Comparison of ENCODE assay signal across 37 mouse cellular contexts in genomic region chr7:3135606-3136005, GRCm38 (mm10). TPM values are rescaled to one million over a fixed set of nuclear protein-coding genes. Genes with fewer than 3 reads are reported as not detected.
DNase-seq lines count a peak whose midpoint lies in the region; ATAC-seq and TF ChIP-seq lines count a peak whose summit lies in the region.
"Had no signal": no experiment of that assay in that cellular context is flagged by ENCODE, and none has a peak within 500 bp of the region (broad histone marks: within the 10 kb centered on the region; RNA-seq: fewer than 3 reads in every experiment).

No protein-coding gene starts in this region.

- WGBS in forebrain, postnatal 0 days = 81% methylated on average over 4 of the region's 4 CpGs

- H3K4me2 ChIP-seq in forebrain, postnatal 0 days (ENCODE audit: low read depth) = no peak overlapping the region
- H3K4me2 ChIP-seq: embryonic facial prominence, embryonic 12.5 days; embryonic facial prominence, embryonic 15.5 days; forebrain, embryonic 12.5 days; forebrain, embryonic 15.5 days; hindbrain, embryonic 14.5 days had no signal

- ATAC-seq in frontal cortex, adult (ENCODE audit: low TSS enrichment) = no peak
- ATAC-seq in forebrain, postnatal 0 days = no peak
- ATAC-seq: forebrain, embryonic 15.5 days; hindbrain, postnatal 0 days; inflammation-experienced regulatory T-cells, adult 6 months; intestine, embryonic 16.5 days had no signal

- DNase-seq in 3134 (ENCODE audit: extremely low read depth, insufficient read length, low spot score) (peak; percentile 16), 416B (ENCODE audit: low read depth) (peak; percentile 3), R1 (ENCODE audit: low read depth, low spot score) (peak; percentile 37)
- peak; percentile 37 for DNase-seq in gonadal fat pad, adult 2 months (ENCODE audit: low read depth)
- no peak for DNase-seq in layer of hippocampus, adult 11-12 months (ENCODE audit: low spot score)
- no peak for DNase-seq in forebrain, postnatal 0 days
- DNase-seq: adrenal gland, adult 2 months; adrenal gland, postnatal 14 days; B cell, adult 2 months; cerebellum, adult 11-12 months; cerebellum, adult 8-10 months; cerebellum, postnatal 10 days; cerebellum, postnatal 36 days; gastrocnemius, adult 2 months; gastrocnemius, postnatal 14 days; heart, adult 2 months; kidney, adult 18-20 months; kidney, adult 9 months had no signal

- TF ChIP-seq CTCF in forebrain, postnatal 0 days (IDR thresholded peaks at IDR 0.05; ENCODE audit: low read depth) = no peak

- no peaks in the 10 kb centered on the region for H3K4me1 ChIP-seq in forebrain, postnatal 0 days (ENCODE audit: insufficient read depth)
- H3K4me1 ChIP-seq: embryonic facial prominence, embryonic 12.5 days; embryonic facial prominence, embryonic 15.5 days; forebrain, embryonic 12.5 days; forebrain, embryonic 15.5 days; heart, embryonic 10.5 days had no signal

- no peak overlapping the region for H3K27ac ChIP-seq in forebrain, postnatal 0 days (ENCODE audit: low read depth, low read length)
- H3K27ac ChIP-seq: embryonic facial prominence, embryonic 12.5 days; embryonic facial prominence, embryonic 15.5 days; forebrain, embryonic 12.5 days; forebrain, embryonic 15.5 days; gastrocnemius, adult 2 months; heart, adult 2 months; heart, embryonic 10.5 days; hindbrain, embryonic 14.5 days; hindbrain, postnatal 0 days had no signal

- H3K36me3 ChIP-seq in forebrain, postnatal 0 days (ENCODE audit: insufficient read depth) = no peaks in the 10 kb centered on the region
- H3K36me3 ChIP-seq: embryonic facial prominence, embryonic 12.5 days; embryonic facial prominence, embryonic 15.5 days; forebrain, embryonic 12.5 days; forebrain, embryonic 15.5 days; G1E; heart, embryonic 10.5 days had no signal

- H3K9ac ChIP-seq in forebrain, postnatal 0 days = no peak overlapping the region
- H3K9ac ChIP-seq: embryonic facial prominence, embryonic 12.5 days; embryonic facial prominence, embryonic 15.5 days; forebrain, embryonic 12.5 days; forebrain, embryonic 15.5 days; hindbrain, embryonic 14.5 days had no signal

- no peak overlapping the region for H3K4me3 ChIP-seq in forebrain, postnatal 0 days (ENCODE audit: low read depth, low read length)
- H3K4me3 ChIP-seq: embryonic facial prominence, embryonic 12.5 days; embryonic facial prominence, embryonic 15.5 days; forebrain, embryonic 12.5 days; forebrain, embryonic 15.5 days; gastrocnemius, adult 2 months; heart, adult 2 months; heart, embryonic 10.5 days had no signal

- H3K27me3 ChIP-seq in forebrain, postnatal 0 days (ENCODE audit: insufficient read depth, low read length) = no peaks in the 10 kb centered on the region
- H3K27me3 ChIP-seq: CH12.LX; embryonic facial prominence, embryonic 12.5 days; embryonic facial prominence, embryonic 15.5 days; forebrain, embryonic 12.5 days; forebrain, embryonic 15.5 days had no signal

- no peaks in the 10 kb centered on the region for H3K9me3 ChIP-seq in forebrain, postnatal 0 days (ENCODE audit: low read length)
- H3K9me3 ChIP-seq: embryonic facial prominence, embryonic 15.5 days; forebrain, embryonic 15.5 days; G1E; heart, embryonic 10.5 days had no signal

RNA-seq across cellular contexts. Expression of gene AU018091, which starts 33.4 kb away (rescaled TPM):
- 0.03 TPM in 1 of 2 replicates, not detected in the other for polyA plus RNA-seq in gonadal fat pad, adult 2 months (2012; rRNA removed)
- not detected in 2 replicates for total RNA-seq in forebrain, postnatal 0 days (2014; rRNA removed)
- polyA plus RNA-seq in forebrain, postnatal 0 days (2015; fragmentation: Nextera tagmentation; extraction: Ambion mirVana) = not detected in 2 replicates
- total RNA-seq: adrenal gland, adult 2 months; adrenal gland, postnatal 14 days; adrenal gland, postnatal 4 days; gastrocnemius, adult 2 months; gastrocnemius, postnatal 14 days; gastrocnemius, postnatal 4 days; heart, adult 2 months; heart, postnatal 25 days; hematopoietic stem cell, adult 5-6 weeks; hindbrain, postnatal 0 days had no signal
- polyA plus RNA-seq: adrenal gland, adult 2 months; forebrain, embryonic 15.5 days; frontal cortex, adult 2 months; G1E; heart, adult 2 months; heart, embryonic 14.5 days; heart, postnatal 0 days; hindbrain, embryonic 14.5 days; hindbrain, postnatal 0 days; inflammation-experienced regulatory T-cells, adult 6 months; intestine, embryonic 16.5 days had no signal

Comparison
In these comparisons a context has a peak if more than half of its experiments do, and no peak if none do; other contexts are left out.
1. DNase-seq: peak in 3134 (single experiment), 416B (single experiment), R1 (single experiment) and gonadal fat pad, adult 2 months (single experiment); none in layer of hippocampus, adult 11-12 months (single experiment) and forebrain, postnatal 0 days (single experiment).